Mouse (Mus musculus) left cerebral cortex, postnatal 14 days (tissue): Measurements from ENCODE around the gene Pold1. TPM values are rescaled to one million over a fixed set of nuclear protein-coding genes. Genes with fewer than 3 reads are reported as not detected.

Experiments used
- microRNA-seq, 2 experiments: library from miRNA; unstranded; fragments of <30 nt; microRNA quantifications; one replicate each; pipeline ENCODE4 v1.2.0; 2022
- total RNA-seq, 2 experiments: library from RNA; stranded (reverse); gene quantifications; 2 replicates each; pipeline ENCODE4 v1.2.3; 2021

The Pold1 gene
- total RNA-seq, 2 experiments from 2014 or later = 4.2 to 7.0 TPM

Small RNA genes lying within 50 kb of the gene (microRNA-seq; reads per million reads assigned to microRNA genes)
- 0 to 1.0 reads per million in 2 experiments for gene Mir7053

Other genes starting within 250 kb of the Pold1 start
- gene Clec11a, start 241.9 kb downstream of the Pold1 start, total RNA-seq = 1 to 10 TPM; 2.6 to 3.6 TPM
- 100 to 1,000 TPM; 512 to 537 TPM for gene Shank1, start 238.6 kb downstream of the Pold1 start, total RNA-seq
- gene Syt3, start 164.7 kb downstream of the Pold1 start, total RNA-seq = 10 to 100 TPM; 77.1 to 81.9 TPM
- 1 to 10 TPM; 2.3 TPM for gene 1700008O03Rik, start 163.0 kb downstream of the Pold1 start, total RNA-seq
- 100 to 1,000 TPM; 269 to 330 TPM for gene Lrrc4b, start 119.8 kb downstream of the Pold1 start, total RNA-seq
- gene Aspdh, start 83.5 kb downstream of the Pold1 start, total RNA-seq = 10 to 100 TPM; 11.2 to 13.4 TPM
- 10 to 100 TPM; 60.6 to 63.2 TPM for gene Josd2, start 80.9 kb downstream of the Pold1 start, total RNA-seq
- gene Emc10, start 52.3 kb downstream of the Pold1 start, total RNA-seq = 100 to 1,000 TPM; 145 to 164 TPM
- 10 to 100 TPM; 26.5 to 32.5 TPM for gene Fam71e1, start 52.3 kb downstream of the Pold1 start, total RNA-seq
- under 1 TPM in 1 of 2 experiments, not detected in 1; 0.30 TPM for gene Mybpc2, start 24.2 kb downstream of the Pold1 start, total RNA-seq
- gene Spib, start 16.8 kb downstream of the Pold1 start, total RNA-seq = under 1 TPM in 1 of 2 experiments, not detected in 1; 0.15 TPM
- 10 to 100 TPM; 51.0 to 60.7 TPM for gene Nr1h2, start 5.1 kb upstream of the Pold1 start, total RNA-seq
- gene Napsa, start 23.5 kb upstream of the Pold1 start, total RNA-seq = not detected
- 10 to 100 TPM; 74.2 to 75.5 TPM for gene Kcnc3, start 41.8 kb upstream of the Pold1 start, total RNA-seq
- gene Myh14, start 122.0 kb upstream of the Pold1 start, total RNA-seq = 10 to 100 TPM in 1 of 2 experiments, 1 to 10 TPM in 1; 8.8 to 14.5 TPM
- gene Izumo2, start 159.9 kb upstream of the Pold1 start, total RNA-seq = not detected
- 10 to 100 TPM; 25.0 to 28.2 TPM for gene Vrk3, start 199.6 kb upstream of the Pold1 start, total RNA-seq
- gene Zfp473, start 202.2 kb upstream of the Pold1 start, total RNA-seq = under 1 TPM; 0.37 to 0.38 TPM